Mouse (Mus musculus) cerebellum, postnatal 36 days (tissue): ENCODE results near the gene Ubfd1.
"Not testable (repeated sequence)": the region's sequence is repeated elsewhere in the genome, so short reads cannot be mapped to it uniquely, and the experiment has no call there.

Experiments
- DNase-seq, 2 experiments: peaks; one replicate each; pipeline ENCODE4 v3.0.0; 2021 to 2022; ENCODE audit warnings: mixed read lengths in 2 of 2

Ubfd1 gene

GRCm38 (mm10) chr7:122087195-122087982 lies 20.4 kb downstream of the Ubfd1 start:
- DNase-seq, result no peak

GRCm38 (mm10) chr7:122094564-122095330 lies 27.8 kb downstream of the Ubfd1 start:
- DNase-seq, result no peak

GRCm38 (mm10) chr7:122098009-122098408 lies 31.0 kb downstream of the Ubfd1 start:
- DNase-seq, result no peak

GRCm38 (mm10) chr7:122099222-122099621 lies 32.2 kb downstream of the Ubfd1 start:
- DNase-seq, result peak; percentile 37 to 50

GRCm38 (mm10) chr7:122101014-122101746 lies 34.2 kb downstream of the Ubfd1 start:
- not testable (repeated sequence) for DNase-seq

- peak; percentile 91 to 92 for DNase-seq
Measured at GRCm38 (mm10) chr7:122101747-122102244, 34.8 kb downstream of the Ubfd1 start, which contains the start of gene Ndufab1. Gene Ndufab1, minus strand, starts transcription at chr7:122101886.

DNA sequence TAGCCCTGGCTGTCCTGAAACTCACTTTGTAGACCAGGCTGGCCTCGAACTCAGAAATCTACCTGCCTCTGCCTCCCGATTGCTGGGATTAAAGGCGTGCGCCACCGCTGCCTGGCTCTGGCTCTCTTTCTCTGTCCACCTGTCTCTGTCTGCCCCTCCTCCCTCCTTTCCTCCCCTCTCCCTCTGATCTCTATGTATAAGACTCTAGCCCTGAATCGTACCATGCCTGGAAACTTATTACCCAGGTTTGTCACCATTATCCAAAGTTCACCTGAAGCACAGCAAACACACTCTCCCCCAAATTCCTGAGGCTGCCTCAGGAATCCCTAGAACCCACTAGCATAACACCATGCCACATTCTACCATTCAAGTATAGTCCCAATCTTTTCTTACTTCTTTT lies 41.2 kb downstream of the Ubfd1 start:
- DNase-seq, result no peak

DNA sequence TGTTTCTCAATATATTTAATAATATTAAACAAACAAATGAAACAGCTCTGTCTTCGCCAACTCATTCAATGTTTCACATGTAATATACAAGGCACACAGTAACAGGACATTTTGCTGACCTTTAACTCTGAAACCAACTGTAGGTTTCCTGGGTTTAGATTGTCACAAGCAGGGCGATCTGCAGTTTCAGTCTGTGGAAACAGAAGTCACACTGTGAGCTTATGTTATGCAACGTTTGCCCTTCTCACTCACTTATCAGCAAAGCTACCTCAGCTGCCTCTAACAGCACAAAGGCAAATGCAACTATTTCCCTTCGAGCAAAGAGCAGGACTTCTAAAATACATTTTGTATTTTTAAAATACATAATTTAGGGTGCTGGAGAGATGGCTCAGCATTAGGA lies 56.5 kb downstream of the Ubfd1 start:
- DNase-seq, result no peak

DNA sequence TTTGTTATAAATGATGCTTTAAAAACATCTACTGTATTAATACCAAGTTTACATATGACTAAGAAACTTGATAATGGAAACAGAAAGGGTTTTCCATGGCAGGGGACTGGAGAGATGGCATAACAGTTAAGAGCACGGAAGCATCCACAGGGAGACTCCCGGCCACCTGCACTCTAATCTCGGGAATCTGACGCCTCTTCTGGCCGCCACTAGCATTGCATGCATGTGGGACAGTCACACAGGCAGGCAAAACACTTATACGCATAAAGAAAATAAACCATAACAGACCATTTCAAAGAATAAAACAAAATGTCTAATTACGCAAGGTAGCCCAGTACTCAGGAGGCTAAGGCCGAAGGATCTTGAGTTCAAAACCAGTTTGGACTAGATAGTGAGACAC lies 58.7 kb downstream of the Ubfd1 start:
- DNase-seq, result no peak

DNA sequence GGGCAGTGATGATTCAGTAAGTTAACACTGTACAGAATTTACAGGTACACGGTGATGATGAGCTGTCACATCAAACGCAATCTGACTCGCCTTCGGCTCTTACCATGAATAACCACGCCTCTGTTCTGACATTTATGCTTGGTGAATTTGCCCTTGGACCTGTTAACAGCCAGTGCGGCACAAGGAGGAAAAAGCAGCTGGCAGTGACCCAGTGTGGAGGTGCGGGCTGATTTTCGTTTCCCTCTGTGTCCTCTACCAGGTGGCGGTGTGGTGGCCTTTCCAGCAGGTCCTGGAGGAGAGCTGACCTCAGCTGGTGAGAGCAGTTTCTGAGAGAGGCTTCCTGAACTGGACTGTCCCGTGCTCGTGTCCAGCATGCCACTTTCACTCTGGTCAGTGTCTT lies 60.0 kb downstream of the Ubfd1 start:
- DNase-seq, result no peak
